Mouse (Mus musculus) ES-CJ7 (cell line): ENCODE measurements at regions not wholly inside any gene's neighbourhood (a gene's known extent, or its start where the extent isn't known, plus 50 kb on each side); places are given as distances from the start of the nearest gene placed in this dataset.

Experiments used
- DNase-seq: peaks from one replicate; pipeline ENCODE4 v3.0.0; 2011; ENCODE audit warnings: low read depth, low spot score

GRCm38 (mm10) chr17:68057264-68057663 lies 53.3 kb upstream of the Arhgap28 start:
- no peak for DNase-seq

GRCm38 (mm10) chr17:68060455-68060854 lies 56.5 kb upstream of the Arhgap28 start:
- DNase-seq, result no peak

- no peak for DNase-seq
Measured at GRCm38 (mm10) chr17:68065751-68066150, 61.8 kb upstream of the Arhgap28 start.

- DNase-seq, result no peak
Measured at GRCm38 (mm10) chr17:68066204-68066603, 62.3 kb upstream of the Arhgap28 start.

- no peak for DNase-seq
Measured at GRCm38 (mm10) chr17:68069008-68069407, 65.1 kb upstream of the Arhgap28 start.

GRCm38 (mm10) chr17:68069484-68069883 lies 65.6 kb upstream of the Arhgap28 start:
- no peak for DNase-seq

GRCm38 (mm10) chr17:68071472-68071871 lies 67.6 kb upstream of the Arhgap28 start:
- DNase-seq, result no peak

- no peak for DNase-seq
Measured at GRCm38 (mm10) chr17:68075712-68076111, 71.8 kb upstream of the Arhgap28 start.

- no peak for DNase-seq
Measured at GRCm38 (mm10) chr17:68078709-68079108, 74.8 kb upstream of the Arhgap28 start.

GRCm38 (mm10) chr17:68084446-68084845 lies 80.5 kb upstream of the Arhgap28 start:
- DNase-seq, result no peak

GRCm38 (mm10) chr17:68087149-68087548 lies 83.2 kb upstream of the Arhgap28 start:
- DNase-seq, result no peak

- no peak for DNase-seq
Measured at GRCm38 (mm10) chr17:68089179-68089578, 85.3 kb upstream of the Arhgap28 start.

- DNase-seq, result no peak
Measured at GRCm38 (mm10) chr17:68089830-68090229, 85.9 kb upstream of the Arhgap28 start.

- no peak for DNase-seq
Measured at GRCm38 (mm10) chr17:68096982-68097381, 93.1 kb upstream of the Arhgap28 start.

- DNase-seq, result no peak
Measured at GRCm38 (mm10) chr17:68097436-68097835, 93.5 kb upstream of the Arhgap28 start.

GRCm38 (mm10) chr17:68100093-68100492 lies 96.2 kb upstream of the Arhgap28 start:
- no peak for DNase-seq

- DNase-seq, result no peak
Measured at GRCm38 (mm10) chr17:68103346-68103745, 99.4 kb upstream of the Arhgap28 start.

GRCm38 (mm10) chr17:68106366-68106765 lies 102.4 kb upstream of the Arhgap28 start:
- DNase-seq, result no peak

- no peak for DNase-seq
Measured at GRCm38 (mm10) chr17:68107875-68108274, 104.0 kb upstream of the Arhgap28 start.

GRCm38 (mm10) chr17:68111834-68112473 lies 108.0 kb upstream of the Arhgap28 start:
- DNase-seq, result no peak

GRCm38 (mm10) chr17:68112763-68113330 lies 108.9 kb upstream of the Arhgap28 start:
- DNase-seq, result no peak

- DNase-seq, result peak; percentile 12
Measured at GRCm38 (mm10) chr17:68115599-68115998, 111.7 kb upstream of the Arhgap28 start.

GRCm38 (mm10) chr17:68119055-68119698 lies 115.3 kb upstream of the Arhgap28 start:
- DNase-seq, result no peak
